Mouse (Mus musculus): ENCODE data around the gene Hoxb3. TPM values are rescaled to one million over a fixed set of nuclear protein-coding genes. Genes with fewer than 3 reads are reported as not detected.

Hoxb3 gene
- total RNA-seq, 2 experiments from 2014 or later, result 40.5 to 44.5 TPM

- no peak for DNase-seq (ENCODE audit: low spot score in 2 of 2)
Measured at GRCm38 (mm10) chr11:96338957-96339855, 16.1 kb downstream of the Hoxb3 start.

- no peak for DNase-seq (ENCODE audit: low spot score in 2 of 2)
Measured at GRCm38 (mm10) chr11:96340698-96341365, 17.7 kb downstream of the Hoxb3 start.

- DNase-seq (ENCODE audit: low spot score in 2 of 2), result no peak
Measured at GRCm38 (mm10) chr11:96341701-96342575, 18.8 kb downstream of the Hoxb3 start.

GRCm38 (mm10) chr11:96342576-96342930, 19.4 kb downstream of the Hoxb3 start:
- no peak for DNase-seq (ENCODE audit: low spot score in 2 of 2)

- no peak for DNase-seq (ENCODE audit: low spot score in 2 of 2)
Measured at GRCm38 (mm10) chr11:96343206-96343745, 20.1 kb downstream of the Hoxb3 start.

GRCm38 (mm10) chr11:96344061-96344877, 21.1 kb downstream of the Hoxb3 start:
- DNase-seq (ENCODE audit: low spot score in 2 of 2), result no peak

- no peak for DNase-seq (ENCODE audit: low spot score in 2 of 2)
Measured at GRCm38 (mm10) chr11:96344878-96345159, 21.7 kb downstream of the Hoxb3 start.

GRCm38 (mm10) chr11:96345220-96345892, 22.2 kb downstream of the Hoxb3 start:
- DNase-seq (ENCODE audit: low spot score in 2 of 2), result no peak

- no peak for DNase-seq (ENCODE audit: low spot score in 2 of 2)
Measured at GRCm38 (mm10) chr11:96345893-96346806, 23.0 kb downstream of the Hoxb3 start.

- DNase-seq (ENCODE audit: low spot score in 2 of 2), result no peak
Measured at GRCm38 (mm10) chr11:96346916-96347520, 23.9 kb downstream of the Hoxb3 start.

- no peak for DNase-seq (ENCODE audit: low spot score in 2 of 2)
Measured at GRCm38 (mm10) chr11:96347717-96348116, 24.6 kb downstream of the Hoxb3 start.

- DNase-seq (ENCODE audit: low spot score in 2 of 2), result no peak
Measured at GRCm38 (mm10) chr11:96348141-96348928, 25.2 kb downstream of the Hoxb3 start.

- DNase-seq (ENCODE audit: low spot score in 2 of 2), result no peak
Measured at GRCm38 (mm10) chr11:96348988-96349387, 25.9 kb downstream of the Hoxb3 start.

- DNase-seq (ENCODE audit: low spot score in 2 of 2), result no peak
Measured at GRCm38 (mm10) chr11:96349491-96350340, 26.6 kb downstream of the Hoxb3 start.

- no peak for DNase-seq (ENCODE audit: low spot score in 2 of 2)
Measured at GRCm38 (mm10) chr11:96350341-96350624, 27.2 kb downstream of the Hoxb3 start, which contains the start of gene Hoxb2. Gene Hoxb2, plus strand, starts transcription at chr11:96350525.

GRCm38 (mm10) chr11:96350791-96351190, 27.7 kb downstream of the Hoxb3 start:
- no peak for DNase-seq (ENCODE audit: low spot score in 2 of 2)

- no peak for DNase-seq (ENCODE audit: low spot score in 2 of 2)
Measured at GRCm38 (mm10) chr11:96351312-96351711, 28.2 kb downstream of the Hoxb3 start.
